Mouse (Mus musculus): Measurements from ENCODE around the gene Cfap77. TPM values are rescaled to one million over a fixed set of nuclear protein-coding genes. Genes with fewer than 3 reads are reported as not detected.
"Not testable (repeated sequence)": the region's sequence is repeated elsewhere in the genome, so short reads cannot be mapped to it uniquely, and the experiment has no call there.

Gene Cfap77
- polyA plus RNA-seq (2012; fragmentation: generic; extraction: Trizol): 0.06 TPM

DNA sequence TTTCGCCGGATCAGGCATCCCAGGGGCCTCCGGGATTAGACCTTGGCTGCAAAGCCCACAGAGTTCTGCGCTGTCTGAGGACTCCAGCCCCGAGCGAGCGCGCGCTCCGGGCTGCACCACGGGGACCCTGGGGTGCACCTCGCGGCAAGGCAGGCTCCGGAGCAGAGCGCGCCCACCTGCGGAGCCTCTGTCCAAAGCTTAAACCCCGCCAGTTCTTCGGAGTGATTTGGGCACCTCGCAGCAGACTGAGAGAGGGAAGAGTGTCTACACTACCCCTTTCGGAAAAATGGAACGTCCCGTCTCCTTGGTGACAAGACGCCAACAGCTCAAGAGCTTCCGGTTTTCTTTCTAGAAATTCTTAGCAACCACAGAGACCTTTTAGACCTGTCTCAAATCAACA, at the start of gene Cfap77:
Gene Cfap77, minus strand, starts transcription at position 76 of the 400 bp plus-strand sequence.
- peaks cover 11% of the 10 kb centered on the region for H3K27me3 ChIP-seq (ENCODE audit: control insufficient read depth, insufficient read depth, insufficient read length)
- TF ChIP-seq MAX (IDR thresholded peaks at IDR 0.05; ENCODE audit: low read depth): no peak
- H3K4me2 ChIP-seq (ENCODE audit: low read depth): peak within 1 kb of the TSS; percentile 77
- H3K4me3 ChIP-seq: peak within 1 kb of the TSS; percentile 14
- H3ac ChIP-seq (ENCODE audit: control insufficient read depth, insufficient read length): no peak within 1 kb of the TSS
- H3K36me3 ChIP-seq (ENCODE audit: control insufficient read depth, insufficient read depth): no peaks in the 10 kb centered on the region
- H3K79me2 ChIP-seq (ENCODE audit: control insufficient read depth, insufficient read depth): no peaks in the 10 kb centered on the region

DNA sequence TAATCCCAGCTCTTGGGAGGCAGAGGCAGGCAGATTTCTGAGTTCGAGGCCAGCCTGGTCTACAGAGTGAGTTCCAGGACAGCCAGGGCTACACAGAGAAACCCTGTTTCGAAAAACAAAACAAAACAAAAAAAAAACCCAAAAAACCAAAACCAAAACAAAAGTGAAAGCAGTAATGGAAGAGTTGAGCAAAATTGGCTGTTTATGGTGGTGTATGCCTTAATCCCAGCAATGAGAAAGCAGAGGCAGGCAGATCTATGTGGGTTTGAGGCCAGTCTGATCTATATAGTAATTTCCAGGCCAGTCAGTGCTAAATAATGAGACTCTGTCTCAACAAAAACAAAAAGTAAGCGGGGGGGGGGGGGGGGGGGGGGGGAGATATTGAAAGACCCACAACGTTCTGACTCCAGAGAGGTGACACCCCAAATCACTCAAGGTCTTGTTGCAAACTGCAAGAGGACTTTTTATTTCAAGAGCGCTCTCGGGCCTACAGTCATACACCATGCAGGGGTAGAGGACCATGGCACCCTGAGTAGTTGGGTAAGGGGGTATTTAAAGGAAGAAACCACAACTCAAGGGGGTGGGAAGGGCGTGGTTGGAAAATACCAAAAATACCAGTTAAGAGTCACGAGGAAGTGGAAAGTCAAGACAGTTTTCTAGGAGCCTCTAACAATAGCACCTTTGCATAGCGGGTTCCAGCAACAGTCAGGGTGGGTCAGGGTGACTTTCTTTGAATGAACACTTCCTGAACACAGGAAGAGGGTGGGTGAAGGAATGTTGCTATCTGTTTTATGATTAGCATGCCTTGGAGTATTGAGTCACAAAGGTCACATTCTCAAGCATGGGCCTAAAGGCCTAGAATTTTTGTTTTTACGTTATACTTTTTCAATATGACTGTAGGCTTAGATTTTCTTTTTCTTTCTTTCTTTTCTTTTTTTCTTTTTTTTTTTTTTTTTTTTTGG, 47.8 kb upstream of the Cfap77 start:
- not testable (repeated sequence) for H3K79me2 ChIP-seq (ENCODE audit: control insufficient read depth, insufficient read depth); H3K27me3 ChIP-seq (ENCODE audit: control insufficient read depth, insufficient read depth, insufficient read length); H3K4me3 ChIP-seq; H3K36me3 ChIP-seq (ENCODE audit: control insufficient read depth, insufficient read depth); H3ac ChIP-seq (ENCODE audit: control insufficient read depth, insufficient read length); H3K4me2 ChIP-seq (ENCODE audit: low read depth)

DNA sequence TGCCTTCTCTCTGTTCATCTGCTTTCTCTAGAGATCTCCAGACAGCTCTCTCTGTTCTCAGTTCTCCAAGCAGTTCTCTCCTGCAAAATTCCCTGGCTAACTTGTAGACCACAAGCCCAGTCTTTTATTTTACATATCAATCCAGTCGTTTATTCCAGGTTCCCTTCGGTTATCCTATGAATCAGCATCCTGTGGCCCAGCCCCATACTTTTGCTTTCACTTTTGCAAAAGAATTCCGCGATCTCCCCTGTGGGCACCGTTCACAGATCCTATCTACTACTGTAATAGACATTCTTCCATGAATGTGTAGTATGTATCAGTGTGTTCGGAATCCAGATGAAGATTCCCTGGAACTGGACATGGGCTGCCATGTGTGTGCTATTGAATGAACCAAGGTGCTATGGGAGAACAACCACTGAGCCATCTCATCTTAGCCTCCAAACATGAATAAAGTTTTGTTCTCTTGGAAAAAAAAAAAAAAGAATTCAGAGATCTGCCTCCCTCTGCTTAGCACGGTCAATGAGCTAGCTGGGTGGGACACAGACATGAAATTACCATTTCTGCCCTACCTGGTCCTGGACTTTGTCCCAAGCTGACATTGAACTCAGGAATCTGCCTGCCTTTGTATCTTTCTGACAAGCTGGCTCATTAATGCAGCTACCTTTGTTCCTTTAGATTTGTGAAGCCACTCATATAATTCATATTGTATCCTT, 46.1 kb upstream of the Cfap77 start:
- H3K79me2 ChIP-seq (ENCODE audit: control insufficient read depth, insufficient read depth): no peaks in the 10 kb centered on the region
- H3K36me3 ChIP-seq (ENCODE audit: control insufficient read depth, insufficient read depth): no peaks in the 10 kb centered on the region
- TF ChIP-seq MYOD1 (IDR thresholded peaks at IDR 0.05; ENCODE audit: control insufficient read depth in 1 of 3, insufficient read length in 2 of 3, low read depth in 2 of 3) (no peak), MYOG (IDR thresholded peaks at IDR 0.05; ENCODE audit: control insufficient read depth in 1 of 3, insufficient read depth in 1 of 3, insufficient read length in 2 of 3, low read depth in 2 of 3) (no peak), TCF12 (IDR thresholded peaks at IDR 0.05; ENCODE audit: insufficient read depth, poor library complexity, severe bottlenecking) (no peak), POLR2A (IDR thresholded peaks at IDR 0.05; ENCODE audit: insufficient read length, low read depth) (no peak), MAX (IDR thresholded peaks at IDR 0.05; ENCODE audit: low read depth) (no peak), E2F4 (IDR thresholded peaks at IDR 0.05; ENCODE audit: insufficient read depth) (no peak), SRF (IDR thresholded peaks at IDR 0.05; ENCODE audit: control insufficient read depth, insufficient read length, low read depth) (no peak), REST (IDR thresholded peaks at IDR 0.05; ENCODE audit: insufficient read depth, insufficient read length) (no peak), CEBPB (IDR thresholded peaks at IDR 0.05; ENCODE audit: insufficient read depth, poor library complexity, severe bottlenecking) (no peak), TCF3 (IDR thresholded peaks at IDR 0.05; ENCODE audit: insufficient read length, low read depth) (no peak), USF1 (IDR thresholded peaks at IDR 0.05; ENCODE audit: low read depth) (no peak), POLR2AphosphoS2 (IDR thresholded peaks at IDR 0.05; ENCODE audit: insufficient read length, low read depth) (no peak)
- no peaks in the 10 kb centered on the region for H3K27me3 ChIP-seq (ENCODE audit: control insufficient read depth, insufficient read depth, insufficient read length)
- H3K4me3 ChIP-seq: peak overlapping the region; percentile 22
- peak overlapping the region; percentile 87 for H3K4me2 ChIP-seq (ENCODE audit: low read depth)
- no peak overlapping the region for H3ac ChIP-seq (ENCODE audit: control insufficient read depth, insufficient read length)

DNA sequence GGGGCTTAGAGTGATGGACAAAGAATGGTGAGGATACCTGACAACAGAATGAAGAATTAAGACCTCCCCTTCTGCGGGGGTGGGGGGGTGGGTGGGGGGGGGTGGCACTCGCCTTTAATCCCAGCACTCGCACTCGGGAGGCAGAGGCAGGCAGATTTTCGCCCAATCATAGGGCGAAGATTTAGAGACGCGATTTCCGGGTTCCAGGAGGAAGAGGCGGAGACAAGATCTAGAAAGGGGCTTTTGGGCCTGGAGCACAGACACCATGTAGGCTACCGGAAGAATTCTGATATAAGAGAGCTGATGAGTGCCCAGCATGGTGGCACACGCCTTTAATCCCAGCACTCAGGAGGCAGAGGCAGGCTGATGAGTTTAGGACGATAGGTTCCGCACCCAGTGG, 44.8 kb upstream of the Cfap77 start:
- no peak overlapping the region for H3ac ChIP-seq (ENCODE audit: control insufficient read depth, insufficient read length)
- no peak overlapping the region for H3K4me2 ChIP-seq (ENCODE audit: low read depth)
- no peaks in the 10 kb centered on the region for H3K79me2 ChIP-seq (ENCODE audit: control insufficient read depth, insufficient read depth)
- TF ChIP-seq MYOD1 (IDR thresholded peaks at IDR 0.05; ENCODE audit: control insufficient read depth in 1 of 3, insufficient read length in 2 of 3, low read depth in 2 of 3) (no peak), POLR2AphosphoS2 (IDR thresholded peaks at IDR 0.05; ENCODE audit: insufficient read length, low read depth) (no peak), TCF3 (IDR thresholded peaks at IDR 0.05; ENCODE audit: insufficient read length, low read depth) (no peak), USF1 (IDR thresholded peaks at IDR 0.05; ENCODE audit: low read depth) (no peak), SRF (IDR thresholded peaks at IDR 0.05; ENCODE audit: control insufficient read depth, insufficient read length, low read depth) (no peak), REST (IDR thresholded peaks at IDR 0.05; ENCODE audit: insufficient read depth, insufficient read length) (no peak), CEBPB (IDR thresholded peaks at IDR 0.05; ENCODE audit: insufficient read depth, poor library complexity, severe bottlenecking) (no peak), MYOG (IDR thresholded peaks at IDR 0.05; ENCODE audit: control insufficient read depth in 1 of 3, insufficient read depth in 1 of 3, insufficient read length in 2 of 3, low read depth in 2 of 3) (no peak), E2F4 (IDR thresholded peaks at IDR 0.05; ENCODE audit: insufficient read depth) (no peak), MAX (IDR thresholded peaks at IDR 0.05; ENCODE audit: low read depth) (no peak), TCF12 (IDR thresholded peaks at IDR 0.05; ENCODE audit: insufficient read depth, poor library complexity, severe bottlenecking) (no peak), POLR2A (IDR thresholded peaks at IDR 0.05; ENCODE audit: insufficient read length, low read depth) (no peak)
- no peaks in the 10 kb centered on the region for H3K36me3 ChIP-seq (ENCODE audit: control insufficient read depth, insufficient read depth)
- H3K4me3 ChIP-seq: no peak overlapping the region
- no peaks in the 10 kb centered on the region for H3K27me3 ChIP-seq (ENCODE audit: control insufficient read depth, insufficient read depth, insufficient read length)

DNA sequence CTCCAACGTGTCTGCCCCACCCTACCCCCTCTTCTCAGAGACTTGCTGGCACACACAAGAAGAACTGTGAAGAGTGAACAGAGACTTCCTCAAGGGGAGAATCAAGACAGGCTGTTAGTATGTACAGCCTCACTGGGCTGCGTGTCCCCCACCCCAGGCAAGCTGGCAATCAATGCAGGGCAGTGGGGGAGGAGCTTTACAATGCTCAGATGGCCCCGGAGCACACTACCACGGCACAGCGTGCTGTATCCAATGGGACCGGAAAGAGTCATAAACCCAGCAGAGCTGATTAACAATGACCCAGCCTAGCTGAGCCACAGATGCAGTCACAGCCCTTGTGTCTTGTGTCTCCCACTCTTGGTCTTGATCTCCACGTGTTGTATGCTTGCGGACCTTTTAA, 43.9 kb upstream of the Cfap77 start:
- Histone ChIP-seq H3K79me2 (ENCODE audit: control insufficient read depth, insufficient read depth) (no peaks in the 10 kb centered on the region), H3K27me3 (ENCODE audit: control insufficient read depth, insufficient read depth, insufficient read length) (no peaks in the 10 kb centered on the region), H3K36me3 (ENCODE audit: control insufficient read depth, insufficient read depth) (no peaks in the 10 kb centered on the region), H3K4me2 (ENCODE audit: low read depth) (no peak overlapping the region), H3ac (ENCODE audit: control insufficient read depth, insufficient read length) (no peak overlapping the region), H3K4me3 (no peak overlapping the region)
- TF ChIP-seq TCF12 (IDR thresholded peaks at IDR 0.05; ENCODE audit: insufficient read depth, poor library complexity, severe bottlenecking) (no peak), SRF (IDR thresholded peaks at IDR 0.05; ENCODE audit: control insufficient read depth, insufficient read length, low read depth) (no peak), CEBPB (IDR thresholded peaks at IDR 0.05; ENCODE audit: insufficient read depth, poor library complexity, severe bottlenecking) (no peak), POLR2A (IDR thresholded peaks at IDR 0.05; ENCODE audit: insufficient read length, low read depth) (no peak), REST (IDR thresholded peaks at IDR 0.05; ENCODE audit: insufficient read depth, insufficient read length) (no peak)

DNA sequence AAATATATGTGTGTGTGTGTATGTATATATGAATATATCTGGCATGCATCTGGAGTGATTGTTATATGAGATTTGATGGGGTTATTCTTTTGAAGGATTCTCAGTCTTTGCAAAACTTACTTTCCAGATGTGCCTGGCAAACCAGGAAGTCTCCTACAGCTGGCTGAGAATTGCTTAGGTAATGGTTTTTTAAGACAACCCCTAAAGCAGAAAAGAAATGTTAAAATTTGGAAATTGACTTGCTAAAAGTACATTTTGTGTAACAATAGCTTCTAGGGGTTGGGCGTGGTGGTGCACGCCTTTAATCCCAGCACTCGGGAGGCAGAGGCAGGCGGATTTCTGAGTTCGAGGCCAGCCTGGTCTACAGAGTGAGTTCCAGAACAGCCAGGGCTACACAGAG, 43.1 kb upstream of the Cfap77 start:
- H3K4me3 ChIP-seq; H3K4me2 ChIP-seq (ENCODE audit: low read depth); H3K27me3 ChIP-seq (ENCODE audit: control insufficient read depth, insufficient read depth, insufficient read length); H3K36me3 ChIP-seq (ENCODE audit: control insufficient read depth, insufficient read depth); H3ac ChIP-seq (ENCODE audit: control insufficient read depth, insufficient read length); H3K79me2 ChIP-seq (ENCODE audit: control insufficient read depth, insufficient read depth): not testable (repeated sequence)
